Mouse (Mus musculus) lung, adult 18-20 months (tissue): Measurements from ENCODE around the gene Eaf2.

Experiments
- DNase-seq, 2 experiments: peaks; one replicate each; pipeline ENCODE4 v3.0.0; 2022; ENCODE audit warnings: mixed read lengths in 2 of 2

Eaf2 gene

GRCm38 (mm10) chr16:36751979-36752378 is 122.8 kb downstream of the Eaf2 start:
- no peak for DNase-seq

- no peak for DNase-seq
Observed at GRCm38 (mm10) chr16:36747767-36748166, 127.0 kb downstream of the Eaf2 start.

DNA sequence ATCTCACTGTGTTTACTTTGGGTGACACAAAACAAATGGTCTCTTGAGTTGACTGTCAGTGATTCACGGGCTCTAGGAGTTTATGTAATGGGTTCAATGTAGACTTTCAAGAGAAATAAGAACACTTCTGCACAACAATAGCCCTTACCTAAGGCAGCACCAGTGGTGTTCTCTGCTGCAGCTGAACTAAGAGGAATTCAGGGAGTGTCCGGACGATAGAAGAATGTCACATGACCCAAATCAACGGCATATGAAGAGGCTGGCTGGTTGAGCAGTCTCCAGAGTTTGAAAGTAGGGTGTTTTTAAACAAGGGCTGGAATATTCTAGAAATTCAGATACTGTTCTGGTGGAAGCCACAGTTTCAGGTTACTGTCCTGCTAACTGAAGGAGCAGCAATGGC is 127.7 kb downstream of the Eaf2 start:
- peak; percentile 11 to 44 for DNase-seq

GRCm38 (mm10) chr16:36743580-36743979 is 131.2 kb downstream of the Eaf2 start:
- DNase-seq: peak in 1 of 2 experiments; percentile 34
